Mouse (Mus musculus): ENCODE results near the gene Plxnc1. TPM values are rescaled to one million over a fixed set of nuclear protein-coding genes. Genes with fewer than 3 reads are reported as not detected.

Plxnc1 gene
- 78.5 and 79.5 TPM in 2 replicates for total RNA-seq (2014; rRNA removed)
- polyA plus RNA-seq (2015; fragmentation: Nextera tagmentation; extraction: Ambion mirVana), result 11.2 and 12.9 TPM in 2 replicates

- H3K36me3 ChIP-seq (ENCODE audit: insufficient read depth, low read length), result no peaks in the 10 kb centered on the region
- no peak for TF ChIP-seq CTCF (IDR thresholded peaks at IDR 0.05)
- H3K27ac ChIP-seq (ENCODE audit: low read depth, low read length), result peak within 1 kb of the TSS; percentile 92
- peak within 1 kb of the TSS; percentile 94 for H3K9ac ChIP-seq (replicated peaks; ENCODE audit: low read length, poor library complexity, severe bottlenecking)
- peak; percentile 80 for DNase-seq (ENCODE audit: low spot score)
- no peaks in the 10 kb centered on the region for H3K27me3 ChIP-seq (ENCODE audit: insufficient read depth, low read length)
- ATAC-seq (ENCODE audit: low FRiP score), result peak; percentile 62
- no peaks in the 10 kb centered on the region for H3K9me3 ChIP-seq (ENCODE audit: low read length)
- peak within 1 kb of the TSS; percentile 92 for H3K4me3 ChIP-seq (ENCODE audit: low read depth, low read length)
- H3K4me2 ChIP-seq (ENCODE audit: low read depth, low read length, poor library complexity, severe bottlenecking), result peak within 1 kb of the TSS; percentile 77
- H3K4me1 ChIP-seq (ENCODE audit: insufficient read depth, low read length), result peaks cover 10% of the 10 kb centered on the region; the same call in 1 of the 2 replicates
- under 1% methylated on average over 17 of the region's 57 CpGs for WGBS
Measured at GRCm38 (mm10) chr10:94944691-94945205, at the start of gene Plxnc1. Gene Plxnc1 (minus strand): TSS chr10:94944835.

- no peaks in the 10 kb centered on the region for H3K27me3 ChIP-seq (ENCODE audit: insufficient read depth, low read length)
- no peak overlapping the region for H3K4me3 ChIP-seq (ENCODE audit: low read depth, low read length)
- H3K4me2 ChIP-seq (ENCODE audit: low read depth, low read length, poor library complexity, severe bottlenecking), result no peak overlapping the region
- H3K4me1 ChIP-seq (ENCODE audit: insufficient read depth, low read length), result no peaks in the 10 kb centered on the region
- WGBS, result 8% methylated on average over 9 of the region's 9 CpGs
- ATAC-seq (ENCODE audit: low FRiP score) (peak; percentile 24; the same call in 1 of the 2 replicates), DNase-seq (ENCODE audit: low spot score) (peak; percentile 72)
- H3K9me3 ChIP-seq (ENCODE audit: low read length), result no peaks in the 10 kb centered on the region
- H3K9ac ChIP-seq (replicated peaks; ENCODE audit: low read length, poor library complexity, severe bottlenecking), result no peak overlapping the region
- no peaks in the 10 kb centered on the region for H3K36me3 ChIP-seq (ENCODE audit: insufficient read depth, low read length)
- H3K27ac ChIP-seq (ENCODE audit: low read depth, low read length), result no peak overlapping the region
- TF ChIP-seq CTCF (IDR thresholded peaks at IDR 0.05), result peak; percentile 76
Measured at GRCm38 (mm10) chr10:94992127-94992526, 47.5 kb upstream of the Plxnc1 start.

GRCm38 (mm10) chr10:94991564-94992097 is 47.0 kb upstream of the Plxnc1 start:
- H3K4me1 ChIP-seq (ENCODE audit: insufficient read depth, low read length), result no peaks in the 10 kb centered on the region
- DNase-seq (ENCODE audit: low spot score), result peak; percentile 90
- H3K4me2 ChIP-seq (ENCODE audit: low read depth, low read length, poor library complexity, severe bottlenecking), result peak overlapping the region; percentile 39
- no peaks in the 10 kb centered on the region for H3K9me3 ChIP-seq (ENCODE audit: low read length)
- no peaks in the 10 kb centered on the region for H3K36me3 ChIP-seq (ENCODE audit: insufficient read depth, low read length)
- H3K27ac ChIP-seq (ENCODE audit: low read depth, low read length), result no peak overlapping the region
- peak; percentile 45; the same call in 1 of the 2 replicates for ATAC-seq (ENCODE audit: low FRiP score)
- WGBS, result 11% methylated on average over 17 of the region's 17 CpGs
- no peak overlapping the region for H3K4me3 ChIP-seq (ENCODE audit: low read depth, low read length)
- H3K27me3 ChIP-seq (ENCODE audit: insufficient read depth, low read length), result no peaks in the 10 kb centered on the region
- 0 out of 2 replicates have a peak overlapping the region, but pooled peaks have one; percentile 33 for H3K9ac ChIP-seq (replicated peaks; ENCODE audit: low read length, poor library complexity, severe bottlenecking)
- TF ChIP-seq CTCF (IDR thresholded peaks at IDR 0.05), result peak; percentile 87

- Histone ChIP-seq H3K4me1 (ENCODE audit: insufficient read depth, low read length) (no peaks in the 10 kb centered on the region), H3K4me2 (ENCODE audit: low read depth, low read length, poor library complexity, severe bottlenecking) (peak overlapping the region; percentile 39), H3K27me3 (ENCODE audit: insufficient read depth, low read length) (no peaks in the 10 kb centered on the region), H3K4me3 (ENCODE audit: low read depth, low read length) (no peak overlapping the region), H3K9me3 (ENCODE audit: low read length) (no peaks in the 10 kb centered on the region), H3K27ac (ENCODE audit: low read depth, low read length) (peak overlapping the region; percentile 52; the same call in 1 of the 2 replicates), H3K36me3 (ENCODE audit: insufficient read depth, low read length) (no peaks in the 10 kb centered on the region), H3K9ac (replicated peaks; ENCODE audit: low read length, poor library complexity, severe bottlenecking) (no peak overlapping the region)
- WGBS, result 21% methylated on average over 17 of the region's 17 CpGs
- no peak for TF ChIP-seq CTCF (IDR thresholded peaks at IDR 0.05)
- DNase-seq (ENCODE audit: low spot score) (peak; percentile 90), ATAC-seq (ENCODE audit: low FRiP score) (peak; percentile 47)
Measured at GRCm38 (mm10) chr10:94990768-94991563, 46.3 kb upstream of the Plxnc1 start.

GRCm38 (mm10) chr10:94989321-94989720 is 44.7 kb upstream of the Plxnc1 start:
- DNase-seq (ENCODE audit: low spot score) (no peak), ATAC-seq (ENCODE audit: low FRiP score) (no peak)
- Histone ChIP-seq H3K4me1 (ENCODE audit: insufficient read depth, low read length) (no peaks in the 10 kb centered on the region), H3K27me3 (ENCODE audit: insufficient read depth, low read length) (no peaks in the 10 kb centered on the region), H3K27ac (ENCODE audit: low read depth, low read length) (no peak overlapping the region), H3K9ac (replicated peaks; ENCODE audit: low read length, poor library complexity, severe bottlenecking) (no peak overlapping the region), H3K36me3 (ENCODE audit: insufficient read depth, low read length) (no peaks in the 10 kb centered on the region), H3K9me3 (ENCODE audit: low read length) (no peaks in the 10 kb centered on the region), H3K4me3 (ENCODE audit: low read depth, low read length) (no peak overlapping the region), H3K4me2 (ENCODE audit: low read depth, low read length, poor library complexity, severe bottlenecking) (no peak overlapping the region)
- no peak for TF ChIP-seq CTCF (IDR thresholded peaks at IDR 0.05)
- WGBS, result 91% methylated on average over 5 of the region's 5 CpGs

GRCm38 (mm10) chr10:94985103-94985502 is 40.5 kb upstream of the Plxnc1 start:
- Histone ChIP-seq H3K9me3 (ENCODE audit: low read length) (no peaks in the 10 kb centered on the region), H3K27ac (ENCODE audit: low read depth, low read length) (no peak overlapping the region), H3K36me3 (ENCODE audit: insufficient read depth, low read length) (no peaks in the 10 kb centered on the region), H3K27me3 (ENCODE audit: insufficient read depth, low read length) (no peaks in the 10 kb centered on the region), H3K9ac (replicated peaks; ENCODE audit: low read length, poor library complexity, severe bottlenecking) (no peak overlapping the region), H3K4me2 (ENCODE audit: low read depth, low read length, poor library complexity, severe bottlenecking) (no peak overlapping the region), H3K4me3 (ENCODE audit: low read depth, low read length) (no peak overlapping the region), H3K4me1 (ENCODE audit: insufficient read depth, low read length) (peaks cover 4% of the 10 kb centered on the region; the same call in 1 of the 2 replicates)
- 69% methylated on average over 1 of the region's 1 CpGs for WGBS
- ATAC-seq (ENCODE audit: low FRiP score) (no peak), DNase-seq (ENCODE audit: low spot score) (no peak)
- TF ChIP-seq CTCF (IDR thresholded peaks at IDR 0.05), result no peak

Measured in midbrain, postnatal 0 days (tissue).